Mouse (Mus musculus) liver (tissue): ENCODE results near the gene Islr2.

ENCODE experiments used
- DNase-seq: peaks from one replicate; pipeline ENCODE4 v3.0.0-alpha.2; 2020; ENCODE audit warnings: mixed read lengths

Islr2 gene

GRCm38 (mm10) chr9:58196610-58197567 is 7.2 kb downstream of the Islr2 start:
- DNase-seq, result no peak

DNA sequence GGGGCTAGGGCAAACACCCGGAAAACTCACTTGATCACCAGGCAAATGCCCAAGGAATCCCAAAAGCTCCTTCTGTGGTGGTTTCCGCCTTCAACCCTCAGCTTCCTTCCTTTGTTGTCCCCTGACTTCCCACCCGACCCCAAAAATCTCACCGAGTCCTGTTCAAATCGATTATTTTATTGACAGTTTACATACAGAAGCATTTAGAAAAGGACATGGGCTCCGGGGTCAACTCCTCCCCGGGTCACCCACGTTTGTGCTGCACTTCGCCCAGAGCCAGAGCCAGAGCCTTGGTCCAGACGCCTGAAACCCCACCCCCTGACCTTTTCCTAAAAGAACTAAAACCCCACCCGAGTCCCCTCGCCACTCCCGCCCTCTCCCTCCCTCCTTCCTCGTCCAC is 8.0 kb downstream of the Islr2 start:
- DNase-seq, result no peak

DNA sequence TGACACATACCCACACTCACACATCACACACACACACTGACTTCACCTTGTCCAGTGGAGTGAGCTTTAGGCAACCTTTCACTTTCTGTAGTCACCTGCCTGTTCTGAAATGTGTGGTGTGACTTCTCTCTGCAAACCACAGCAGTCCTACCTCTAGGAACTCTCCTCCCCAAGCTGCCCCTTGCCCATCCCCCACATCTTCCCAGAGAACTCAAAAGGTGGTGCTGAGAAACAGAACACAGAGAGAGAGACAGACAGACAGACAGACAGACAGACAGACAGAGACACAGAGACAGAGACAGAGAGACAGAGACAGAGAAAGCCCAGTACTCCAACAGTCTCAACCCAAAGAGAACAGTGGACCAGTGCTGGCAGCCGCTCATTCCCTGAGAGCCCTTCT is 8.4 kb downstream of the Islr2 start:
- no peak for DNase-seq

DNA sequence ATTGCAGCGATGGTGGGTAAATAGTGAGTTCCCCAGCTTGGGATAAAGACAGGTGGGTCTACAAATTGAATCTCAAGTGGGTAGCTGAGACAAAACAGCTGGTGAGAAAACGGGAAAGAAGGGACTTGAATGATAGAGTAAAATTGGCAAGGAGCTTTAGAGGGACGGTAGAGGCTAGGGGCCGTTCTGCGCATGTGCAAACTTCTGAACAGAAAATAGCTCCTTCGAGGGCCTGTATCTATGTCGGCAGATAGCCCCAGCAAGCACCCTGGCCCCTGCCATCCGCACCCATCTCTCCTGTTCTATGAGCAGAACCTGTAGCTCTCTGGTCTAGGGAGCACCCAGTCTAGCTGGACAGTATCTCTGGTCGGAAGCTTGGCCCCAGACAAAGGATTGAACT is 9.9 kb downstream of the Islr2 start:
- no peak for DNase-seq

DNA sequence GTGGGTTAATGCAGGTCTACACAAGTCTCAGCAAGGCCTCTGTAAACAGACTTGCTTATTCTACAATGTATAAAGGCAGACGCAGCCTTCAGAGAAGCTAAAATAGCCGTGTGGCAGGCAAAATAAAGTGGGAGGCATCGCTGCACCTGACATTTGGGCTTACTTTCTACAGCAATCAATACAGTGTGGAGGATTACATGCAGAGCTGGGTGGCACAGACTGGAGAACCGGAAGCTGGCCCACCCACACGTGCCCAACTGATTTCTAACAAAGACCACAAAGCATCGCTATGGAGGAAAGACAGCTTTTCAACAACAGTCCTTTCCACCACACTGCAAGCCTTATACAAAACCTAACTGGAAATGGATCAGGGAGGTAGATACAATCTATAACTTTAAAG is 19.7 kb downstream of the Islr2 start:
- no peak for DNase-seq

GRCm38 (mm10) chr9:58179390-58179789 is 24.7 kb downstream of the Islr2 start:
- no peak for DNase-seq

GRCm38 (mm10) chr9:58177165-58177564 is 27.0 kb downstream of the Islr2 start:
- no peak for DNase-seq

DNA sequence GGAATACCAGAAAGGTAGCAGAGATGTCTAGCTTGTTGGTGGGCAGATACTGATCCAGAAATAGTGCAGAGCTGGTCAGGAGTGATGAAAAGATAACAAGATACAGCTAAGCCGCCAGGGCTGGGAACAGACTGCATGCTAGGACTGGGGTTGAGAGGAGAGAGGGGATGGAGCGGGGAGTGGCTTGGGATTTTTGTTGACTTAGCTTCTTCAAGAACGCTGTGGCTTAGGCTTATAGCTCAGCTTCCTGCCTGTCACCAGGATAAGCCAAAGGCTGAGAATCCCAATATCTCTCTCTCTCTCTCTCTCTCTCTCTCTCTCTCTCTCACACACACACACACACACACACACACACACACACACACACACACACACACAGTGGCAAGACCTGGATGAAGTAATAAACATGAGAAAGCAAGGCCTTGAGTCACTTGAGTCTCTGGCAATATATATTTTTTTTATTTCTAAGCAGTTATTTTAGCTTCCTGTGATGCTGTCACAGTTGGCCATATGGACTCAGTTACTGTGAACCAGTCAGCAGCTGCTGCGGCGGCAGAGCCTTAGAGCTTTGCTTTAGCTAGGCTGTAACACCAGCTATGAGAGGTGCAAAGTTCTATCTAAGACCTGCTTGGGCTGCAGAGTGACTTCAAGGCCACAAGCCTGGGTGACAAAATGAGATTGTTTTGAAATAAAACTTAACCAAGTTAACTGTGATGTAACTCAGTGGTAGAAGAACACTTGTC is 28.2 kb downstream of the Islr2 start:
- DNase-seq, result no peak

DNA sequence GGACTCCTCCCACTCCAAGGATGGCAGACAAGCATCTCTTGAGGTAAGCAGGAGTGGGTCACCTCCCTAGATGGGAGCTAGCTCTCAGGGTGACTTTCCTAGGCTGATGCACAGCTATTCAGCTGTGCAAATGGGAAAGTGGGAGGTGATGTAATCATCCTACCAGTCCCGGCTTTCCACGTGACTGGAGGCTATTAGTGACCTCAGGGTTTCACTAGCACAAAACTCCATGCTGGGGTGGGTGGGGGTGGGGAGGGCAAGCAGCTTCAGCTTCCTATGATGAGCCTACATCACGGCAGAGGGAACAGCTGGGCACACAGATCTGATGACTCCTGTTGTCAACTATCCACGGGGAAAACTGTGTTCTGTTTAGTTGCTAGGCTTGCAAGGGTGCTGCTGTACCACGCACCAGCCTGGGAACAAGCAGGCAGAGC is 29.3 kb downstream of the Islr2 start:
- no peak for DNase-seq

DNA sequence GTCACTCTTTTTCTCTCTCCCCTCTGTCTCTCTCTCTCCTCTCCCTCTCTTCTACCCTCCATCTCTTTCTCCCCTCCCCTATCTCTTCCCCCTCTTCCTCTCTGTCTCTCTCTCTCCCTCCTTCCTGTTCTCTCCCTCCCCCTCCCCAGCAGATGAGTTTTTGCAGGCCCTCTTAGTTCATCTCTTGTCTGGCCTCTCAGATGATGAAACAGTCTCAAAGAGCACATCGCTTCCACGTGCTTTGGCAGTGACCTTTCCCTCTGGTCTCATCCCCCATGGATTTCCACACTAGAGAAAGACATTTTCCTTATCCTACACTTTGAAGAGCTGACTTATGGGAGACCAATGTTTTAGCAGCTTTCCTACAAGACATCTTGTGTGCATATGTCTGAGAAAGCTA is 31.3 kb downstream of the Islr2 start:
- DNase-seq, result no peak

GRCm38 (mm10) chr9:58169426-58169825 is 34.7 kb downstream of the Islr2 start:
- no peak for DNase-seq

- no peak for DNase-seq
Observed at GRCm38 (mm10) chr9:58168880-58169279, 35.2 kb downstream of the Islr2 start.

DNA sequence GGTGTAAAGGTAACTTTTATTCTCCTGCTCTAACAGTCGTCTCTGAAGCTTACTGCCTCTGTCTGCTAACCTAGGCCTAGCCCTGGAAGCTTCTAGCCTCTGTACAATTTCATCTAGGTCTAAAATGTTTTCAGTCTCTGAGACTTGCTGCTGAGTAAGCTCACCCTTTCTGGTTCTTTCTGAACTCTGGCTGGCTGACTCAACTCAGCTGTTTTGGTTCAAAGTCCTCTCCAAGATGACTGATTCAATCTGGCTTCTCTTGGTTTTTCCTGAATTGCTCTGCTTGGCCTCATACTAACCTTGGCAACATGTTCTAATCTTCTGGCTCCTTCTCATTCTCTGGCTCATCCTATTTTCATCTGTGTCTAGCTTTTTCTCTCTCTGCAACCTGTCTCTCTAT is 38.3 kb downstream of the Islr2 start:
- no peak for DNase-seq

GRCm38 (mm10) chr9:58163146-58163545 is 41.0 kb downstream of the Islr2 start:
- DNase-seq, result no peak

DNA sequence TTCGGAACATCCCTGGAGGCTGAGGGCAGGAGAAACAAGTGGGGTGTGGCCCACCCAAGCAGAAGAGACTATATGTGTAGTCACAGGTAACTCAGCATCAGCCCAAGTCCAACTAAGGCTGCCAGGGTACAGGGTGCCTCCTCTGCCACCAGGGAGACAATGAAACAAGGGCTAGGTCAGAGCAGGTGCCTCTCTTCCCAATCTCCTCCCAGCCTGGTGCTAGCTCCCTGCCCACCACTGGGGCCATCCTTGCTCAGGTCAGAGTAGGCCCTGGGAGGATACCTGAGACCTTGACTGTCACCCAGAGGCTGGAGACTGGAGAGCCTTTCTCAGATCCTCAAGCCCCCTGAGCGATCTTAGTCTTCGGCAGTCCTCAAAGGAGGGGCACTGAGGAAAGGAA is 41.9 kb downstream of the Islr2 start:
- no peak for DNase-seq

DNA sequence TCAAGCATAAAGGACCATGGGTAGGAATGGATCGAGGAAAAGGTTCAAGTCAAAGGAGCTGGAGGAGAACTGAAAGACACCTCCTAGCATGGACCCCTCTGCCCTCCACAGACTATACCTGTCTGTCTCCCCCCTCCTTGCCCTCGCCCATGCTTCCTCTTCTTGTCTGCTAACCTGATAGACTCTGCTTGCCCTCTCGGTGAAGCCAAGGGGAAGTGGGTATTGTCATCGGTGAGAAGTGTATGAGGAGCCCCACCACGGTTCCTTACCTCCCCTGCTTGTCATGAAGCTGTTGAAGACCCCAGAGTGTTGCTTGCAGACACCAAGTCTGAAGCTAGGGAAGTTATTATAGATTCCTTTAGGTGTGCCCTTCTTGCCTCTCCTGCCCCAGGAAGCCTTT is 43.8 kb downstream of the Islr2 start:
- DNase-seq, result no peak

DNA sequence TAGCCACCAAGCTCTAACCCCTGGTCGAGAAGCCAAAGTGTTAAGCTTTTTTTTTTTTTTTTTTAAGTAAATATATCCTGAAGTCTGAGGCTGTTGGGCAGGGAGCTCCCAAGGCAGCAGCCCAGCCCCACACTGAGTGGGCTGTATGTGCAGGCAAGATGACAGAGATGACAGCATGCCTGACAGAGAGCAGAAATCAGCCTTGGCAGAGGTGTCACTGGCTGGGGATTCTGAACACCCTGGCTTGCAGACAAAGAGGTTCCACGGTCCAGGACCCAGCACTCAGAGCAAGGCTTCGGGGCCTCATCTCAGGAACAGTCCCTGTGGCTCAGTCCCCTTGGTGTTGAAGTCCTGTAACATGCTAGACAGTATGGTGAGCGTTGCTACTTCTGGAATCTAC is 44.3 kb downstream of the Islr2 start:
- no peak for DNase-seq

GRCm38 (mm10) chr9:58158541-58159311 is 45.4 kb downstream of the Islr2 start:
- peak; percentile 49 for DNase-seq

GRCm38 (mm10) chr9:58157838-58158237 is 46.3 kb downstream of the Islr2 start:
- DNase-seq, result no peak

GRCm38 (mm10) chr9:58156819-58157560 is 47.1 kb downstream of the Islr2 start:
- no peak for DNase-seq

DNA sequence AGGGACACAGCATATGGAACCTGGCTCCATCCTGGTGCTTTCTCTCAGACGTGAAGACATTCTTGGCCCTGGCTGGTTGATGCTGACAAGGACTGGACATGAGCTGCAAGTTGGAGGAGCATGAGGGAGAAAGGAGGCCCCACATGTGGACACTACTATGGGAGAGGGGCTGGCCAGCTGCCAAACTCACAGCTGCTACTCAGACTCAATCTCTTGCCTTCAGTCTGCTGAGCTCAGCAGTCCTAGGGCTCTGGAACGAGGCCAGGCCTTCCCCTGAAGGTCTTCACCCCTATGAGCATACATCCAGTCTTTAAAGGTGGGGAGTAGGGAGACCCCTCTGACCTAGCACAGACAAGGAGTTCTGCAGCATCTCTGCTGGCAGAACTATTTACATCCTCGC is 48.8 kb downstream of the Islr2 start:
- DNase-seq, result peak; percentile 65

DNA sequence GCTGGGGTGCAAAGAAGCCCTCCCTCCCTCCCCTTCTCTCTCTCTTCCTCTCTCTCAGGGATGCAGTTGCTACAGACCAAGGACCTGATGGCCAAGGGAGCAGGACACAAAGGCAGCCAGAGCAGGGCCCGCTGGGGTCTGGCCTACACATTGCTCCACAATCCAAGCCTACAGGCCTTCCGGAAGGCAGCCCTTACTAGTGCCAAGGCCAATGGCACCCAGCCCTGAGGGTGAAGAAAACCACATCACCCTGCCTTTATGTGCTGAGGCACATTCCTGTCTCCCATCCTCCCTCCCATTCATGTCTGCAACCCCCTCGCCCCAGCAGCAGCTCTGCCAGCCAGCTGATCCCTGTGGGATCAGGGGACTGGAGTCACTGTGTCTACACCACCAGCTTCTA is 51.0 kb downstream of the Islr2 start:
- DNase-seq, result no peak
